Mouse (Mus musculus) kidney, adult 2 months (tissue): ENCODE data around the gene Spryd4.

Source experiments
- CTCF ChIP-seq: fragments of 200-500 bp; conservative IDR thresholded peaks from 2 replicates; pipeline ENCODE4 v1.5.1; 2011; ENCODE audit warnings: low read depth, mild to moderate bottlenecking, control low read depth, low read length, moderate library complexity, mixed read lengths; ENCODE audit not compliant: insufficient read depth, insufficient read length
- POLR2A ChIP-seq: fragments of 200-500 bp; IDR thresholded peaks from one replicate; pipeline ENCODE4 v1.6.1; 2011; ENCODE audit warnings: low read depth, low read length, control low read depth

- TF ChIP-seq CTCF, result no peak
- no peak for TF ChIP-seq POLR2A
Measured at GRCm38 (mm10) chr10:128209311-128210009, 2.1 kb downstream of the Spryd4 start.
